Mouse (Mus musculus): ENCODE results near the gene Chl1. TPM values are rescaled to one million over a fixed set of nuclear protein-coding genes. Genes with fewer than 3 reads are reported as not detected.

Chl1 gene
- total and polyA plus RNA-seq, 3 experiments, result not detected

DNA sequence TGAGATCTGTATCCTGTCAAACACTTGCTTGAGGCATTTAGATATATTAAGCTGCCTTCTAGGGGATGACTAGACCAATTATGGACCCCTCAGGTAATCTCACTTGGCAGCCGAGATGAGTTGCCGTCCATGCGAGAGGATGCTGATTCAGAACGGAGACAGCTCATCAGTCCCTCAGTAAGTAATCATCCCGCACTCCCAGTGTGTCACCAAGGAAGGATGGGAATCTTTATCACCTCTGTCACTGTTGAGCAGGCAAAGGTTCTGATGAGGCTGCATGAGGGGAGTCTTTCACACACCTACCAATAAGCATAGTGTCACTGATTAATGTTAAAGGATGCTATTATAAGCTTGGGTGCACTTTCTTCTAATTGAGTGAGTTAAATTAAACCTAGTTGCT is 270.7 kb downstream of the Chl1 start:
- Histone ChIP-seq H3K9ac (ENCODE audit: insufficient read depth, low read depth) (no peak overlapping the region), H3K4me1 (ENCODE audit: control insufficient read depth in 1 of 2, insufficient read depth in 2 of 2) (no peaks in the 10 kb centered on the region), H3K4me2 (ENCODE audit: insufficient read depth, low read depth, poor library complexity, severe bottlenecking) (no peak overlapping the region), H3K79me2 (replicated peaks; ENCODE audit: control insufficient read depth, extremely low read depth, insufficient read depth, poor library complexity, severe bottlenecking) (no peaks in the 10 kb centered on the region), H3K27me3 (replicated peaks) (no peaks in the 10 kb centered on the region), H3K9me3 (replicated peaks; ENCODE audit: low read length) (peaks cover 40% of the 10 kb centered on the region), H3K4me3 (replicated peaks in 1 of 3; ENCODE audit: low read depth in 2 of 3, low read length in 2 of 3, poor library complexity in 1 of 3) (no peak overlapping the region), H3K27ac (ENCODE audit: insufficient read depth, low read depth) (no peak overlapping the region), H3K36me3 (replicated peaks in 1 of 2; ENCODE audit: control insufficient read depth in 1 of 2, insufficient read depth in 1 of 2, low read length in 1 of 2) (no peaks in the 10 kb centered on the region)
- TF ChIP-seq CTCF (conservative IDR thresholded peaks at IDR 0.05 in 1 of 2, IDR thresholded peaks at IDR 0.05 in 1 of 2; ENCODE audit: low read depth in 2 of 2, low read length in 2 of 2) (no peak), SMC3 (IDR thresholded peaks at IDR 0.05; ENCODE audit: low read depth, low read length) (no peak), CHD2 (IDR thresholded peaks at IDR 0.05; ENCODE audit: low read length) (no peak), USF1 (IDR thresholded peaks at IDR 0.05; ENCODE audit: low read depth, low read length) (no peak), ETS1 (conservative IDR thresholded peaks at IDR 0.05; ENCODE audit: low read depth, low read length) (no peak), GABPA (IDR thresholded peaks at IDR 0.05; ENCODE audit: insufficient replicate concordance, low read depth, low read length) (no peak), POLR2A (IDR thresholded peaks at IDR 0.05; ENCODE audit: low read depth, low read length) (no peak), ZNF384 (IDR thresholded peaks at IDR 0.05; ENCODE audit: low read depth, low read length) (no peak), MAX (IDR thresholded peaks at IDR 0.05; ENCODE audit: low read length) (no peak)
- in situ Hi-C loops (cut with MboI; ENCODE audit: low pct_ligation_motif_present, low pct_unique_long_range_greater_than_20kb, low sequenced_read_pairs) (no loop called here), dilution Hi-C loops (cut with MboI; ENCODE audit: extremely low pct_ligation_motif_present, extremely low pct_unique_long_range_greater_than_20kb, low sequenced_read_pairs) (no loop called here)
- DNase-seq (ENCODE audit: extremely low read depth), result no peak

DNA sequence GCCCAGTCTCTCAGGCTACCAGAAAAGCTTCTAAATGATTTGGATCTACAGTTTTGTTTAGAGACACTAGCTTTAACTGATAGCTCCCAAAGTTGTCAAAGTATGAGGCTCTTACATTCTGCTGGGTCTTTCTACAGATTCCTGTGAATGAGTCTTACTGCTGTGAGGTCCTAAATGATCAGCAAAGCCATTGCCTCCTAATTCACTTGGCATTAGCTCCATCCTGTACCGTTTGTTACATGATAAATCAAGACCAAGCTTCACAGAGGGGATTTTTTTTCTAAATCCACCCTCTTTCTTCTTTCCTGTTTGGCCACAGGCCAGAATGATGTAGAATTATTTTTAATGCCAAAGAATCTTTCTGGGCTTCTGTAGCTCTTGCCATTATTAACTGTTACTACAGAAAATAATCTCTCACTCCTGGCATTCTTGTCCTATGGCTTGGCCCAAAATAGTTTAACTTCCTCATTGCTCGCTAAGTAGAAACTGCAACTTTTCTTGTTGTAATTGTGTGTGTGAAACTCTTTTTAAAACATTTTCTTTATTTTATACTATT is 280.8 kb downstream of the Chl1 start:
- TF ChIP-seq ELF1 (IDR thresholded peaks at IDR 0.05; ENCODE audit: low read depth, low read length) (no peak), POLR2AphosphoS2 (IDR thresholded peaks at IDR 0.05; ENCODE audit: low read depth, low read length) (no peak), MAZ (IDR thresholded peaks at IDR 0.05; ENCODE audit: low read depth, low read length) (no peak), JUND (conservative IDR thresholded peaks at IDR 0.05; ENCODE audit: low read depth, low read length) (no peak), CHD1 (IDR thresholded peaks at IDR 0.05; ENCODE audit: low read depth, low read length) (no peak), JUN (IDR thresholded peaks at IDR 0.05; ENCODE audit: insufficient read depth, low read depth, low read length) (no peak), RCOR1 (conservative IDR thresholded peaks at IDR 0.05; ENCODE audit: low read depth, low read length) (no peak), USF1 (IDR thresholded peaks at IDR 0.05; ENCODE audit: low read depth, low read length) (no peak), TCF12 (IDR thresholded peaks at IDR 0.05; ENCODE audit: low read depth, low read length) (no peak), ETS1 (conservative IDR thresholded peaks at IDR 0.05; ENCODE audit: low read depth, low read length) (no peak), MXI1 (IDR thresholded peaks at IDR 0.05; ENCODE audit: low read depth, low read length) (no peak), GABPA (IDR thresholded peaks at IDR 0.05; ENCODE audit: insufficient replicate concordance, low read depth, low read length) (no peak), IRF4 (IDR thresholded peaks at IDR 0.05; ENCODE audit: low read depth, low read length) (no peak)
- Histone ChIP-seq H3K4me2 (ENCODE audit: insufficient read depth, low read depth, poor library complexity, severe bottlenecking) (no peak overlapping the region), H3K9ac (ENCODE audit: insufficient read depth, low read depth) (no peak overlapping the region), H3K9me3 (replicated peaks; ENCODE audit: low read length) (peaks cover 26% of the 10 kb centered on the region), H3K4me3 (replicated peaks in 1 of 3; ENCODE audit: low read depth in 2 of 3, low read length in 2 of 3, poor library complexity in 1 of 3) (no peak overlapping the region), H3K4me1 (ENCODE audit: control insufficient read depth in 1 of 2, insufficient read depth in 2 of 2) (no peaks in the 10 kb centered on the region), H3K27me3 (replicated peaks) (no peaks in the 10 kb centered on the region), H3K36me3 (replicated peaks in 1 of 2; ENCODE audit: control insufficient read depth in 1 of 2, insufficient read depth in 1 of 2, low read length in 1 of 2) (no peaks in the 10 kb centered on the region), H3K79me2 (replicated peaks; ENCODE audit: control insufficient read depth, extremely low read depth, insufficient read depth, poor library complexity, severe bottlenecking) (no peaks in the 10 kb centered on the region), H3K27ac (ENCODE audit: insufficient read depth, low read depth) (no peak overlapping the region)
- dilution Hi-C loops (cut with MboI; ENCODE audit: extremely low pct_ligation_motif_present, extremely low pct_unique_long_range_greater_than_20kb, low sequenced_read_pairs) (no loop called here), in situ Hi-C loops (cut with MboI; ENCODE audit: low pct_ligation_motif_present, low pct_unique_long_range_greater_than_20kb, low sequenced_read_pairs) (no loop called here)
- no peak for DNase-seq (ENCODE audit: extremely low read depth)

All from CH12.LX (cell line).